Mouse (Mus musculus) heart, postnatal 0 days (tissue): Measurements from ENCODE around the gene Sertad2. TPM values are rescaled to one million over a fixed set of nuclear protein-coding genes. Genes with fewer than 3 reads are reported as not detected.

Experiments
- ATAC-seq: fragments of 200-750 bp; cut with Nextera tagmentation; 2 replicates; pipeline ENCODE4 v1.8.0; 2017; ENCODE audit warnings: low read depth, moderate number of reproducible peaks, moderate library complexity; ENCODE audit not compliant: insufficient read depth
- DNase-seq: peaks from one replicate; pipeline ENCODE4 v3.0.0-alpha.2; 2016; ENCODE audit warnings: low spot score
- H3K27ac ChIP-seq: fragments of 300-500 bp; sonication (generic); 2 replicates; pipeline ENCODE4 v1.5.1; 2014; ENCODE audit warnings: low read depth, mild to moderate bottlenecking
- H3K27me3 ChIP-seq: fragments of 300-500 bp; sonication (generic); 2 replicates; pipeline ENCODE4 v1.6.1; 2014; ENCODE audit warnings: low read length, mixed read lengths; ENCODE audit not compliant: control insufficient read depth, insufficient read depth
- H3K36me3 ChIP-seq: fragments of 300-500 bp; sonication (generic); replicated peaks from 2 replicates; pipeline ENCODE4 v1.6.1; 2014; ENCODE audit warnings: low read length, mixed read lengths; ENCODE audit not compliant: control insufficient read depth, insufficient read depth
- H3K4me1 ChIP-seq: fragments of 300-500 bp; sonication (generic); 2 replicates; pipeline ENCODE4 v1.6.1; 2014; ENCODE audit warnings: antibody characterized with exemption; ENCODE audit not compliant: control insufficient read depth, insufficient read depth
- H3K4me2 ChIP-seq: fragments of 300-500 bp; sonication (generic); 2 replicates; pipeline ENCODE4 v1.6.1; 2014; ENCODE audit warnings: low read depth, mild to moderate bottlenecking, low read length, moderate library complexity
- H3K4me3 ChIP-seq: fragments of 300-500 bp; sonication (generic); 2 replicates; pipeline ENCODE4 v1.5.1; 2014; ENCODE audit warnings: low read depth, low read length
- H3K9ac ChIP-seq: fragments of 300-500 bp; sonication (generic); replicated peaks from 2 replicates; pipeline ENCODE4 v1.6.1; 2014; ENCODE audit warnings: low read depth, low read length, mixed read lengths
- H3K9me3 ChIP-seq: fragments of 300-500 bp; sonication (generic); replicated peaks from 2 replicates; pipeline ENCODE4 v1.6.1; 2016; ENCODE audit warnings: low read length; ENCODE audit not compliant: control insufficient read depth
- CTCF ChIP-seq: IDR thresholded peaks from 2 replicates; pipeline ENCODE4 v1.5.1; 2016; ENCODE audit warnings: antibody characterized with exemption, control low read depth, low read depth
- EP300 ChIP-seq: IDR thresholded peaks from 2 replicates; pipeline ENCODE4 v1.6.1; 2016; ENCODE audit warnings: antibody characterized with exemption, low read depth
- WGBS: fragments of 180-500 bp; shearing (Covaris S2); extraction: QIAGEN DNeasy Blood & Tissue Kit; methylation state at CpG from one replicate; pipeline ENCODE4 v1.1.7; 2014; 5-methylcytosine and 5-hydroxymethylcytosine counted together
- polyA plus RNA-seq: library from polyadenylated mRNA; unstranded; fragments of >200 nt; fragmentation: Nextera tagmentation; extraction: Ambion mirVana; gene quantifications from 2 replicates; pipeline ENCODE4 v1.2.1, GENCODE M21; 2015
- total RNA-seq: library from RNA; depleted of rRNA; stranded (reverse); fragments of >200 nt; gene quantifications from 2 replicates; pipeline ENCODE4 v1.2.3, GENCODE M21; 2014; ENCODE audit warnings: low replicate concordance

Gene Sertad2
- total and polyA plus RNA-seq, 2 experiments from 2014 or later, result 33.3 to 33.5 TPM

GRCm38 (mm10) chr11:20656711-20657057, 113.6 kb downstream of the Sertad2 start:
- 0 out of 2 replicates have a peak, but pooled peaks cover 4% of the 10 kb centered on the region for H3K36me3 ChIP-seq
- H3K4me3 ChIP-seq, result peak overlapping the region; percentile 16
- TF ChIP-seq CTCF (no peak), EP300 (no peak)
- no peak overlapping the region for H3K27ac ChIP-seq
- no peaks in the 10 kb centered on the region for H3K9me3 ChIP-seq
- WGBS, result 23% methylated on average over 10 of the region's 10 CpGs
- DNase-seq (no peak), ATAC-seq (peak; percentile 19; the same call in 1 of the 2 replicates)
- no peak overlapping the region for H3K9ac ChIP-seq
- H3K4me1 ChIP-seq, result peaks cover 20% of the 10 kb centered on the region
- no peaks in the 10 kb centered on the region for H3K27me3 ChIP-seq
- peak overlapping the region; percentile 53 for H3K4me2 ChIP-seq

GRCm38 (mm10) chr11:20659094-20659493, 116.0 kb downstream of the Sertad2 start:
- no peak overlapping the region for H3K4me2 ChIP-seq
- H3K27ac ChIP-seq, result no peak overlapping the region
- TF ChIP-seq EP300 (no peak), CTCF (no peak)
- ATAC-seq (no peak), DNase-seq (no peak)
- no peak overlapping the region for H3K9ac ChIP-seq
- H3K9me3 ChIP-seq, result no peaks in the 10 kb centered on the region
- no peaks in the 10 kb centered on the region for H3K27me3 ChIP-seq
- 54% methylated on average over 3 of the region's 3 CpGs for WGBS
- no peak overlapping the region for H3K4me3 ChIP-seq
- no peaks in the 10 kb centered on the region for H3K36me3 ChIP-seq
- H3K4me1 ChIP-seq, result peaks cover 20% of the 10 kb centered on the region

GRCm38 (mm10) chr11:20660111-20661097, 117.4 kb downstream of the Sertad2 start:
- Histone ChIP-seq H3K27ac (no peak overlapping the region), H3K36me3 (no peaks in the 10 kb centered on the region), H3K27me3 (no peaks in the 10 kb centered on the region), H3K4me1 (peaks cover 14% of the 10 kb centered on the region), H3K9ac (no peak overlapping the region), H3K4me3 (no peak overlapping the region), H3K4me2 (no peak overlapping the region), H3K9me3 (no peaks in the 10 kb centered on the region)
- 67% methylated on average over 14 of the region's 14 CpGs for WGBS
- TF ChIP-seq EP300, result no peak
- no peak for TF ChIP-seq CTCF
- DNase-seq (no peak), ATAC-seq (no peak)

- no peak overlapping the region for H3K4me3 ChIP-seq
- H3K9me3 ChIP-seq, result no peaks in the 10 kb centered on the region
- ATAC-seq (peak; percentile 30; the same call in 1 of the 2 replicates), DNase-seq (peak; percentile 59)
- H3K4me1 ChIP-seq, result 0 out of 2 replicates have a peak, but pooled peaks cover 3% of the 10 kb centered on the region
- H3K9ac ChIP-seq, result no peak overlapping the region
- TF ChIP-seq EP300 (no peak), CTCF (peak; percentile 73)
- H3K27ac ChIP-seq, result no peak overlapping the region
- H3K36me3 ChIP-seq, result no peaks in the 10 kb centered on the region
- H3K4me2 ChIP-seq, result no peak overlapping the region
- no peaks in the 10 kb centered on the region for H3K27me3 ChIP-seq
- 35% methylated on average over 4 of the region's 4 CpGs for WGBS
These were observed 118.6 kb downstream of the Sertad2 start for GRCm38 (mm10) chr11:20661652-20662051.

GRCm38 (mm10) chr11:20662811-20663210, 119.8 kb downstream of the Sertad2 start:
- Histone ChIP-seq H3K4me2 (no peak overlapping the region), H3K9ac (no peak overlapping the region), H3K27me3 (no peaks in the 10 kb centered on the region), H3K27ac (no peak overlapping the region), H3K9me3 (no peaks in the 10 kb centered on the region), H3K36me3 (no peaks in the 10 kb centered on the region), H3K4me3 (no peak overlapping the region), H3K4me1 (no peaks in the 10 kb centered on the region)
- 74% methylated on average over 7 of the region's 7 CpGs for WGBS
- TF ChIP-seq EP300 (no peak), CTCF (no peak)
- DNase-seq, result no peak
- no peak for ATAC-seq
